Mouse (Mus musculus) heart, embryonic 11.5 days (tissue): ENCODE results near the gene 1700014D04Rik. TPM values are rescaled to one million over a fixed set of nuclear protein-coding genes. Genes with fewer than 3 reads are reported as not detected.

Source experiments
- polyA plus RNA-seq: library from polyadenylated mRNA; unstranded; fragments of >200 nt; fragmentation: Nextera tagmentation; extraction: Ambion mirVana; gene quantifications from 2 replicates; pipeline ENCODE4 v1.2.1, GENCODE M21; 2014

The 1700014D04Rik gene
- polyA plus RNA-seq, 1 experiment from 2014 or later = not detected

Other genes starting within 250 kb of the 1700014D04Rik start
- gene Agtpbp1, start 161.5 kb downstream of the 1700014D04Rik start, polyA plus RNA-seq = 13.7 and 14.7 TPM in 2 replicates
- gene Naa35, start 161.5 kb downstream of the 1700014D04Rik start, polyA plus RNA-seq = 67.0 and 68.4 TPM in 2 replicates
- 64.8 and 68.7 TPM in 2 replicates for gene Golm1, start 70.9 kb downstream of the 1700014D04Rik start, polyA plus RNA-seq
- gene 4921517D22Rik, start 52.6 kb downstream of the 1700014D04Rik start, polyA plus RNA-seq = not detected in 2 replicates
- not detected in 2 replicates for gene Spata31d1a, start 36.4 kb downstream of the 1700014D04Rik start, polyA plus RNA-seq
- gene Spata31d1b, start 34.5 kb downstream of the 1700014D04Rik start, polyA plus RNA-seq = not detected in 2 replicates
- gene Spata31d1d, start 15.0 kb downstream of the 1700014D04Rik start, polyA plus RNA-seq = not detected in 2 replicates
- gene Isca1, start 23.1 kb upstream of the 1700014D04Rik start, polyA plus RNA-seq = 168 and 171 TPM in 2 replicates
- not detected in 2 replicates for gene Gm49354, start 35.5 kb upstream of the 1700014D04Rik start, polyA plus RNA-seq
- 40.1 and 45.1 TPM in 2 replicates for gene Tut7, start 76.4 kb upstream of the 1700014D04Rik start, polyA plus RNA-seq